Mouse (Mus musculus) limb, embryonic 14.5 days (tissue): ENCODE measurements around the gene Rabgap1. TPM values are rescaled to one million over a fixed set of nuclear protein-coding genes. Genes with fewer than 3 reads are reported as not detected.

ENCODE experiments used
- ATAC-seq: fragments of 200-750 bp; cut with Nextera tagmentation; 2 replicates; pipeline ENCODE4 v1.8.0; 2017; ENCODE audit warnings: low read depth, moderate number of reproducible peaks, moderate TSS enrichment; ENCODE audit not compliant: low FRiP score
- DNase-seq: peaks from one replicate; pipeline ENCODE4 v3.0.0-alpha.2; 2015; ENCODE audit warnings: low spot score
- H3K27ac ChIP-seq: fragments of 300-500 bp; sonication (generic); replicated peaks from 2 replicates; pipeline ENCODE4 v1.5.1; 2014; ENCODE audit warnings: low read depth, mild to moderate bottlenecking, low read length, moderate library complexity, mixed read lengths
- H3K27me3 ChIP-seq: fragments of 300-500 bp; sonication (generic); 2 replicates; pipeline ENCODE4 v1.6.1; 2014; ENCODE audit warnings: low read length, mixed read lengths; ENCODE audit not compliant: control insufficient read depth, insufficient read depth
- H3K36me3 ChIP-seq: fragments of 300-500 bp; sonication (generic); 2 replicates; pipeline ENCODE4 v1.6.1; 2014; ENCODE audit warnings: mild to moderate bottlenecking, low read length, moderate library complexity, mixed read lengths; ENCODE audit not compliant: control insufficient read depth, insufficient read depth
- H3K4me1 ChIP-seq: fragments of 300-500 bp; sonication (generic); 2 replicates; pipeline ENCODE4 v1.6.1; 2014; ENCODE audit warnings: antibody characterized with exemption, low read length, mixed read lengths; ENCODE audit not compliant: control insufficient read depth, insufficient read depth
- H3K4me2 ChIP-seq: fragments of 300-500 bp; sonication (generic); replicated peaks from 2 replicates; pipeline ENCODE4 v1.6.1; 2014; ENCODE audit warnings: low read depth, mild to moderate bottlenecking, low read length, moderate library complexity; ENCODE audit not compliant: severe bottlenecking
- H3K4me3 ChIP-seq: fragments of 300-500 bp; sonication (generic); replicated peaks from 2 replicates; pipeline ENCODE4 v1.5.1; 2014; ENCODE audit warnings: low read length
- H3K9ac ChIP-seq: fragments of 300-500 bp; sonication (generic); 2 replicates; pipeline ENCODE4 v1.6.1; 2014; ENCODE audit warnings: mild to moderate bottlenecking, low read depth, low read length, moderate library complexity; ENCODE audit not compliant: severe bottlenecking
- H3K9me3 ChIP-seq: fragments of 300-500 bp; sonication (generic); 2 replicates; pipeline ENCODE4 v1.6.1; 2016; ENCODE audit warnings: low read length; ENCODE audit not compliant: control insufficient read depth
- POLR2A ChIP-seq: fragments of 200-500 bp; IDR thresholded peaks from 2 replicates; pipeline ENCODE4 v1.8.0; 2012; ENCODE audit warnings: inconsistent platforms, mild to moderate bottlenecking, moderate library complexity, borderline replicate concordance; ENCODE audit not compliant: insufficient read depth, insufficient read length; ENCODE audit errors: extremely low read depth
- WGBS: fragments of 180-500 bp; shearing (Covaris S2); extraction: QIAGEN DNeasy Blood & Tissue Kit; methylation state at CpG from one replicate; pipeline ENCODE4 v1.1.7; 2014; 5-methylcytosine and 5-hydroxymethylcytosine counted together
- polyA plus RNA-seq, 2 experiments: library from polyadenylated mRNA; depleted of rRNA in 1 of 2; stranded (reverse) in 1 of 2; unstranded in 1 of 2; fragments of >200 nt; fragmentation: Nextera tagmentation in 1 of 2; extraction: Ambion mirVana in 1 of 2; gene quantifications; 2 replicates each; pipeline versions ENCODE4 v1.2.1 to v1.2.3; 2012 to 2014

Rabgap1 gene
- polyA plus RNA-seq, 2 experiments: 37.6 to 46.4 TPM

DNA sequence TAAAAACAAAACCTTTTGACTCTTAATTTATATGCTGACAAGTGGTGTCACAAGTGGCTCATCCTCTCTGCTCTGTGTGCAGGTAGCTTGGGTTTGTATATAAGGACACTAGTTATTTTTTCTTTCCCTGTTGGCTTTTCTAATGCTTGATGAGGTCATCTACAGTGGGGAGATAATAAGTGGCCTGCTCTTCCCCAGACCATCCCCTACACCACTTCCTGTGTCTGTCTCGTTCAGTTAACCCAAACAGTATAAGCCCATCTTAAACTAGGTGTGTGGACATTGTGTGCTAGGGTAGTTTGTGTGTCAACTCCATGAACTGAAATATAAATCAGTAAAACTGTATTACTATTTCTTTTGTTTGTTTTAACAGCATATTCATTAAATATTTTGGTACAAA lies 123.0 kb downstream of the Rabgap1 start:
- no peak for DNase-seq
- no peak overlapping the region for H3K27ac ChIP-seq
- H3K4me1 ChIP-seq: no peaks in the 10 kb centered on the region
- WGBS: 76% methylated on average over 1 of the region's 1 CpGs
- H3K27me3 ChIP-seq: no peaks in the 10 kb centered on the region
- no peaks in the 10 kb centered on the region for H3K9me3 ChIP-seq
- ATAC-seq: no peak
- TF ChIP-seq POLR2A: no peak
- no peak overlapping the region for H3K9ac ChIP-seq
- H3K36me3 ChIP-seq: peaks cover 71% of the 10 kb centered on the region
- H3K4me2 ChIP-seq: no peak overlapping the region
- no peak overlapping the region for H3K4me3 ChIP-seq

GRCm38 (mm10) chr2:37569888-37570287 lies 126.8 kb downstream of the Rabgap1 start:
- Histone ChIP-seq H3K36me3 (peaks cover 44% of the 10 kb centered on the region), H3K4me2 (no peak overlapping the region), H3K27me3 (no peaks in the 10 kb centered on the region), H3K4me1 (no peaks in the 10 kb centered on the region), H3K4me3 (no peak overlapping the region), H3K9ac (no peak overlapping the region), H3K27ac (no peak overlapping the region), H3K9me3 (no peaks in the 10 kb centered on the region)
- no peak for TF ChIP-seq POLR2A
- WGBS: 91% methylated on average over 5 of the region's 5 CpGs
- no peak for ATAC-seq
- DNase-seq: no peak

DNA sequence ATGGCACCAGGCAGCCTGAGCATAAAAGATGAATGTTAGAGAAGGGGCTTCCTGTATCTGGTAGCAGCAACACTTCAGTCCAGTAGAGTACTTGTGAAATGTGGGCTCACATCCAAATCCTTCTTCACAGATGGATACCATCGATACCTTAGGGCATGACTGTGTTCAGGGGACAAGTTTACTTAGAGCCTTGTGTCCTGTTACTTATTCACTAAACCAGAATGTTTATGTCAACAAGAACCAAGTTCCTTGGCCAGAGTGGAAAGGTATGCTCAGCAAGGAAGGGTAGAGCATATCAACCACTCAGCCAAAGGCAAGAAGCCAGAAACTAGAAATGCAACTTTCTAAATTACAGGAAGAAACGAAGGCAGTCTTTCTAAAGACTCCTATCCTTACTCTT lies 127.6 kb downstream of the Rabgap1 start:
- H3K27ac ChIP-seq: no peak overlapping the region
- H3K4me2 ChIP-seq: no peak overlapping the region
- no peaks in the 10 kb centered on the region for H3K4me1 ChIP-seq
- TF ChIP-seq POLR2A: no peak
- H3K36me3 ChIP-seq: peaks cover 36% of the 10 kb centered on the region
- H3K9ac ChIP-seq: no peak overlapping the region
- no peak overlapping the region for H3K4me3 ChIP-seq
- DNase-seq (no peak), ATAC-seq (no peak)
- WGBS: 85% methylated on average over 2 of the region's 2 CpGs
- no peaks in the 10 kb centered on the region for H3K27me3 ChIP-seq
- no peaks in the 10 kb centered on the region for H3K9me3 ChIP-seq

DNA sequence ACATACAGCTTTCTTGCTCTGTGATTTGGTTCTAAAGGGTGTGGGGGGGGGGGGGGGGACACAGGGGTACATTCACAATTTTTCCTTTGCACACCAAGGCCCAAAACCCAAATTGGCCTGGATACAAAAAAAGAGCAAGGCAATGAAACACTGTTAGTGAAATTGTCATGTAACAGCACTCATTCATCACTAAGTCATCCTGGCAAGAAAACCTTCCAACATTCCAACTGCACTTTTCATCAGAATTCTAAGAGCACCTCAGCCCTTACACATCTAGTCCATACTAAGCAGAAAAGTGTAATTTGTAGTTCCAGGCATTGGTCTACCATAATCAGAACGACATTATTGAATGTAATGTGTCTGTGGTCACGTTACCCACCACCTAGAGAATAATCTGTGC lies 129.1 kb downstream of the Rabgap1 start:
- Histone ChIP-seq H3K36me3 (peaks cover 30% of the 10 kb centered on the region), H3K9ac (no peak overlapping the region), H3K27me3 (no peaks in the 10 kb centered on the region), H3K4me3 (no peak overlapping the region), H3K9me3 (no peaks in the 10 kb centered on the region), H3K27ac (no peak overlapping the region), H3K4me2 (no peak overlapping the region), H3K4me1 (no peaks in the 10 kb centered on the region)
- DNase-seq: no peak
- no peak for ATAC-seq
- 94% methylated on average over 2 of the region's 2 CpGs for WGBS
- no peak for TF ChIP-seq POLR2A

GRCm38 (mm10) chr2:37576661-37577060 lies 133.6 kb downstream of the Rabgap1 start:
- WGBS: 82% methylated on average over 1 of the region's 1 CpGs
- Histone ChIP-seq H3K9ac (no peak overlapping the region), H3K27me3 (no peaks in the 10 kb centered on the region), H3K4me3 (no peak overlapping the region), H3K36me3 (peaks cover 15% of the 10 kb centered on the region), H3K27ac (no peak overlapping the region), H3K4me2 (no peak overlapping the region), H3K9me3 (no peaks in the 10 kb centered on the region), H3K4me1 (no peaks in the 10 kb centered on the region)
- DNase-seq: no peak
- TF ChIP-seq POLR2A: no peak
- ATAC-seq: no peak

DNA sequence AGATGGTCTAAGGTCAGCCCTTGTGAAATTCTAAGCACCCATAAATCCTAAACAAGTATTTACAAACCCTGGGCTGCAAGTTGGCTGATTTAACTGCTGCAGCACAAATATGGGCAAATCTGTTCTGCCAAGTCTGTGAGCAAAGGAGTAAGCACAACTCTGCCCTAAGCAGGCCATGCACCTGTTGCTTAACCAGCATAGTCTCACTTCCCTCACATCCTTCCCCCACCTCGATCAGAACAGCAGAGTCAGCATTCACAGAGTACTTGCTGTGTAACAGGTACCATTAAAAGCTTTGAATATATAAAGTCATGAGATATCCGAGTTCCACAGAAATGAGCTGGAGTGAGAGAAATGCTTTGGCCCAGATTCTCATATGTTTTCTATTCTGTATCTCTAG lies 135.1 kb downstream of the Rabgap1 start:
- Histone ChIP-seq H3K36me3 (peaks cover 11% of the 10 kb centered on the region), H3K4me3 (no peak overlapping the region), H3K27me3 (no peaks in the 10 kb centered on the region), H3K4me1 (no peaks in the 10 kb centered on the region), H3K9ac (no peak overlapping the region), H3K4me2 (no peak overlapping the region), H3K9me3 (no peaks in the 10 kb centered on the region), H3K27ac (no peak overlapping the region)
- 80% methylated on average over 2 of the region's 2 CpGs for WGBS
- no peak for ATAC-seq
- DNase-seq: no peak
- no peak for TF ChIP-seq POLR2A
